Mouse (Mus musculus) kidney, postnatal 4 days (tissue): ENCODE measurements around the gene Elob.

Source experiments
- DNase-seq, 2 experiments: peaks; one replicate each; pipeline ENCODE4 v3.0.0; 2021; ENCODE audit warnings: mixed read lengths in 2 of 2

The Elob gene

DNA sequence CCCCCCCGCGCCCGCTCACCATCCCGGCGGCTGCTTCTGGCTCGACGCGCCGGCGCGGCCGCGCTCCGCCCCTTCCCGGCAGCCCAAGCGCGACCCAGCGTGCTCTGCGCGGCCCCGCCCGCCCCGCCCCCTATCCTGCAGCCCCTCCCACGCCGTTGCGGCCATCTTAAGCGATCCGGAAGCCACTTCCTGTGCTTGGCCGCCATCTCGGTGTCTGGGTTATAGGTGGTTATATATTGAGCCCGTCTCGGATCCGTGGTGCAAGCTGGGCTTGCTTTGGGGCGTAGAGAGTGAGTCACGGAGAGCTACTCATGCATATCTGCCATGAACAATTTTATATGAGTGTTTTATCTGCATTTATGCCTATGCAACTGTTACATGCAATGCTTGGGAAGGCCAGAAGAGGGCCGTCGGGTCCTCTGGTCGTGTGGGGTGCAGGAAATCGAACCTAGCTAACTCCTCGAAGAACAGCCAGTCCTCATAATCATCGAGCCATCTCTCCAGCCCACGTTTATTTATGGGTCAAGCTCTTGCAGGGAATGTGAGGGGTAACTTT lies at the start of gene Elob:
TSS of gene Elob (minus strand) at position 73 of the 556 bp plus-strand sequence.
- DNase-seq = peak; percentile 88 to 93

DNA sequence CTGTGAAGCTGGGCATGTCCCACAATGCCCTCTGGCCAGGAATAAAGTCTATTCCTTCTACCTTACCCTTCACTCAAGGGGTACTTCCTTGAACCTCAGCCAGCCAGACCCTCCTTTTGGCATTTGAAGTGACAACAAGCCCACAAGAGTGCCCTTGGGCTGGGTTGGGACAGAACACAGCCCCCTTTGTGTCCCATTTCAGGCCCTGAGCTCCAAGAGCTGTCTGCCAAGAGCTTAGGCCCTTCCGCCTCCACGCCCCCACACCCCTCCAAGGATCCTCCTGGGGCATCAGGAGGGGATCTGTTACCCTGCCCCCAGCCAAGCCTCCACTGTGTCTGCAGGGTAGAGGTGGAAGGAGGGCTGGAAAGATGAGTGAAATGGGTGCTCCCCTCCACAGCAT lies 48.2 kb upstream of the Elob start:
- no peak for DNase-seq

DNA sequence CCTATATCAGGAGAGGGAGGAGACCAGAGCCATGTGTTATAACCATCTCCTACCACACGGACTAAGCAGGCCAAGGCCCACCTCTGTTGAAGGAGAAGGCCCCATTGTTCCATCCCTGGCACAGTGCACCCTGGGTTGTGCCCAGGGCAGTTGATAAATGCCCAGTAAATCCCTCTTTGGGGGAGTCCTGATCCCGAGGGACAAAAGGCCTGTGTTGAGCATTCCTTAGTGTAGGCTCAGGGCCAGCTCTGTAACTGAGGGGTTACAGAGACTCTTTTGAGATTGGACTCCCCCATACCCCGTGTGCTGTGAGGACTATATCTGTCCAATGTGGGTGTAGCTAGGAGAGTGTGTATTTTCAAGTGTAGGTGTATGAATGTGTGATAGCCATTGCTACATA lies 47.8 kb upstream of the Elob start:
- DNase-seq = no peak

DNA sequence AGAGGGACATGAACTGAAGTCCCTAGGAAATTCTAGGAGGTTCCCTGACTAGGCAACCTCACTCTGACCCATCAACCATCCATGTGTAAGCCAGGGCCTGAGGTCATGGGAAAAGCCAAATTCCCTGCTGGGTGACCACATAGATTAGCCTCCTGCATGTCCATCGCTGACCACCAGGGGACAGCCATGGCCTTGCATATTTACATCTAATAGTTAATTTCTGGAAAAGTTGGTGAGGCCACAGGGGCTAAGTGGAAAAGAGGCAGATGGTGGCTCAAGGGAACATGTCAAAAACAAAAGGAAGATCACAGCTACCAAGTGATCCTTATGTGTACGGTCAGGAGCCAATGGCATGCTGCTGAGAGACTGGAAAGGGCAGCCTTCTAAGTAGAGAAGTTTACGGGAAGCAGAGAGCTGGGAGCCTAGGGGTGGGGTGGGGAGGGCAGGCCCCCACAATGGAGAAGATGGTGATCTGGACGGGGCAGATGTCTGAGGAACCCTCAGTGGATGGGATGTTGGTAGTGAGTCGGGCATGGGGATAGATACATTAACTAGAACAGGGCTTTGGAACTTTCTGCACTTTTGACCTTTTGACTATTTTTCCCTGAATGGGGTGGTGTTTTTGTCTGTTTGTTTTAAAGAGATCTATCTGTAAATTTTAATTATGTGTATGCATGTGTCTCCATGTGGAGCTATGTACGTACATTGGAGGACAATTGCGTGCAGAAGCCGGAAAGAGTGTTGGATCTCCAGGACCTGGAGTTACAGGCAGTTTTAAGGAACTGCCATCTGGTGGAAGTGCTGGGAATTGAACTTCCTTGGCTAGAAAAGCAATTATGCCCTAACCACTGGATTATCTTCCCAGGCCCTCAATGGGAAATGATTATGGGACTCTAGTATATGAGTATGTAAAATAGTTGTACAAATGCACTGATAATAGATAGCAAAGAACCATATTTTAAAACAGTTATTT lies 45.2 kb upstream of the Elob start:
- DNase-seq = peak; percentile 81 to 86

DNA sequence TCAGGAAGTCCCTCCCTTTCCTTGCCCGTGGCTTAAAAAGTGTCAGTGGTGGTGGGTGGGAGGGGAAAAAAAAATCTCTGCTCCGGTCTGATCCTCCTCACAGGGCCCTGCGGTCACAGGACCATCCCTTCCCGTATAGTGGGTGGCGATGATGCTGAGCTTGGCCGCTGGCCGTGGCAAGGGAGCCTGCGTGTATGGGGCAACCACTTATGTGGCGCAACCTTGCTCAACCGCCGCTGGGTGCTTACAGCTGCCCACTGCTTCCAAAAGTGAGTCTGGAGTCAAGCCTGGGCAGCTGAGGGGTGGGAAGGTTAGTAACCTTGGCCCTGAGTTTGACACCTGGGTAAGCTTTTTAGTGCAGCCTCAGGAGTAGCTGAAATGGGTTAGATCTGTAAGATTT lies 39.6 kb upstream of the Elob start:
- no peak for DNase-seq

DNA sequence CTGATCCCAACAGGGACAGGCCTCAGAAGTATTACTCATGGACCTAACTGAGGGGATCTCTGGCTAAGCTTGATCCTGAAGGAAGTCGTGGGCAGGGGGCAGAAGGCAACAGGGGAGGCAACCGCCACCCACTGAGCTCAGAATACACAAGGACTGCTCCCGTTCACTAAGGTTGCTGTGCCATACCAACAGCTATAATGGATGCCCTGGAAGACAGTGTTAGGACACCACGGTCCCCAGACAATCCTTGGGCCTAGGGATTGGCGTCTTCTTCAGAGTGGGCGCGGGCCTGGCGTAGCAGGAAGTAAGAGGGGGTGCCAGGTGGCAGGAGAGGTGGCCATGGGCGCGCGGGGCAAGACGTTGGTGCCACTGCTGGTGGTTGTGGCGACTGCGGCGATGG lies 38.8 kb upstream of the Elob start, which contains the start of gene Prss21:
TSS of gene Prss21 (plus strand) at position 301 of the 400 bp plus-strand sequence.
- no peak for DNase-seq

DNA sequence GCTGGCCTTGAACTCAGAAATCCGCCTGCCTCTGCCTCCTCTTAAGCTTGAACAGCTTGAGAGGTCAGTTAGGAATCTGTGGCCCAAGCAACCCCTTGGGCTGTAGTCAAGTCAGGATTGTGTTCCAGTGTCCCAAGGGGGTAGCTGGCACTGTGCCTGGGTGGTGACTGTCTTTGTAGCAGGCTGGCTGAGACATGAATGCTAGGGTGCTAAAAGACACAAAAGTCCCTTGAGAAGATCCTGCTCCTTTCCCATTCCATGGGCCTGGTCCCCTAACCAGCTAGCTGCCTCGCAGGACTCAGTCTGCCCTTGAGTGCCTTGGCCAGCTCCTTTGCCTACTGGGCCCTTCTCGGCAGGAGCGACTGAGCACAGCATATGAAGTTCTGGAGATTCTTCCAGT lies 34.0 kb upstream of the Elob start:
- DNase-seq = peak in 1 of 2 experiments; percentile 16

DNA sequence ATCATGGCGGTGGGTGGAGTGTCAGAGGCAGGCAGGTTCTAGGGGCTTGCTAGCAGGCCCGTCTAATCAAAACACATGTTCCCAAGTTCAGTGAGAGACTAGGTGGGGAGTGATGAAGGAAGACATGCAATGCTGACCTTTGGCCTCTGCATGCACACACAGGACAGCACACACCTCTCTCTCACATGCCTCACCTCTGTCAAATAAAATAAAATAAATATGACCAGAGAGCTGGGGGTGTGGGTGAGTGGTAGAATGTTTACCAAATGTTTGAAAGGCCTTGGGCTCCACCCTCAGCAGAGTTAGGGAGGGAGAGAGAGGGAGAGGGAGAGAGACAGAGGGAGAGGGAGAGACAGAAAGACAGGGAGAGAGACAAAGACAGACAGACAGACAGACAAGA lies 29.0 kb upstream of the Elob start:
- DNase-seq = no peak

DNA sequence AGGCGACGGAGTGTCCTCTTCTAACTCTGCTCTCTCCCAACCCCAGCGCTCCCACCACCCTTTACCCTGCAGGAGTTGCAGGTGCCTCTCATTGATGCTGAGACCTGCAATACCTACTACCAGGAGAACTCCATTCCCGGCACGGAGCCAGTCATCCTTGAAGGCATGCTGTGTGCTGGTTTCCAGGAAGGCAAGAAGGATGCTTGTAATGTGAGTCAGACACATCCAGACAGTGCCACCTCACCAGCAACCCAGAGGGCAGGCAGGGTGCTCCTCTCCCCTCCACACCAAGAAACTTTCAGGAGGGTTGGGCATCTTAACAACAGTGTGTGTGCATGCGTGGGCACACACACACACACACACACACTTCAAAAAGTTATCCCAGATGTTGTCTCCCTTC lies 28.3 kb upstream of the Elob start:
- DNase-seq = peak in 1 of 2 experiments; percentile 32

DNA sequence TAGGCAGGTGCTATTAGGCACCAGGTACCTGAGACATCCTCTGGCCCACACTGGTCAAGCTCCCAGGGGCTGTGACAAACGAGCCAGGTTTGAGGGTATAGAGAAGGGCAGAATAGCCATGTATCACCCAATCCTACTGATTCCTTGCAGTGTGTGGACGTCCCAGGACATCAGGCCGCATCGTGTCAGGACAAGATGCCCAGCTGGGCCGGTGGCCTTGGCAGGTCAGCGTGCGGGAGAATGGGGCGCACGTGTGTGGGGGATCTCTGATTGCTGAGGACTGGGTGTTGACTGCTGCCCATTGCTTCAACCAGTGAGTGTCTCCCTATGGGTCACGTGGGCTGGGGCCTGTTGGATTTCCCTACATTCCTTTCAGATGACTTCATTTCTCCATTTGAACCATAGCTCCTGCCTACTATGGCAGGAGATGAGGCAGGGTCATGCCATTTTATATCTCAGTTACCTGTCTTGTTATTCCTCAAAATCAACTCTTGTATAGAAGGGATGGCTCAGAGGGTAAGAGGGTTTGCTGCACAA lies 25.4 kb upstream of the Elob start:
- DNase-seq = no peak

DNA sequence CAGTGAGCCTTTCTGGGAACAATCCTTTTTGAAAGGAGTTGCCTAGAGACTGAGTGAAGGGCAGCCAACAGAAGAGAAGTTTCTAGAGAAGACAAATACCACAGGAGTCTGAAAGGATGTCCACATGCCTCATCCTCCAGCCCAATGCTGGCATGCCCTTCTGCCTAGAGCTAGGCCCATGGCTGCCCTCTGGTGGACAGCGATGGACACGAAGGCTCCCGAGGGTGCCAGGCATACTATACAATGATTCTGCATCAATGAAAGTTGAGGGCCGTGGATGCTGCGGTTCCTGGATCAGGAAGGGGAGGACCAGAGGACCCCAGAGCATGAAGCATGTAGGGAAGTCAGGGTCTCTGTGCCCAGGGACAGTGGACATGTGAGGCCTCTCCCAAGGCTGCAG lies 24.4 kb upstream of the Elob start:
- peak; percentile 83 to 85 for DNase-seq

DNA sequence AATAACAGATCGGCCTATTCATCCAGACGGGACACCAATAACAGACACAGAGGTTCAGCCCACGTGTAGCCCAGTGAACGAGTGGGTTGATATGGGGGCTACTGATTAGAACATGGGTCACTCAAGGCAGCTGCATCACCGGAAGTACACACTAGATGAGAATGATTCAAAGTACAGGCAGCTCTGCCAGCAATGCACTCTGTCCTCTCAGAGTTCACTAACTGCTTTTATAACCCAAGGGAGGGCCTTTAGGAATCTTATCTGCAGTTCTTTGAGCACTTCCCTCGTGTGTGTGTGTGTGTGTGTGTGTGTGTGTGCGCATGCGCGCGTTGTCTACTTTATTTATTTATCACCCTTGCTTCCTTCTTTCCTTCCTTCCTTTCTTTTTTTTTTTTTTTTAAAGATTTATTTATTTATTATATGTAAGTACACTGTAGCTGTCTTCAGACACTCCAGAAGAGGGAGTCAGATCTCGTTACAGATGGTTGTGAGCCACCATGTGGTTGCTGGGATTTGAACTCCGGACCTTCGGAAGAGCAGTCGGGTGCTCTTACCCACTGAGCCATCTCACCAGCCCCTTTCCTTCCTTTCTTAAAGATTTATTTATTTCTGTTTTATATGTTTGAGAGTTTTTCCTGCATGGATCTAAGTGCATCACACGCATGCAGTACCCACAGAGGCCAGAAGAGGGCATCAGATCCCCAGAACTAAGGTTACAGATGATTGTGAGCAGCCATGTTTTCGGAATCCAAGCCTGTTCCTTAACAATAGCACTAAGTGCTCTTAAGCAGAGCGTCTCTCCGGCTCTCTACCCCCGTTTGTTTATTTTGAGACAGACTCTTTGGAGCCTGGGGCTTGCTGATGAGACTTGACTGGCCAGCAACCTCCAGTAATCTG lies 22.2 kb upstream of the Elob start:
- DNase-seq = peak; percentile 86 to 87

DNA sequence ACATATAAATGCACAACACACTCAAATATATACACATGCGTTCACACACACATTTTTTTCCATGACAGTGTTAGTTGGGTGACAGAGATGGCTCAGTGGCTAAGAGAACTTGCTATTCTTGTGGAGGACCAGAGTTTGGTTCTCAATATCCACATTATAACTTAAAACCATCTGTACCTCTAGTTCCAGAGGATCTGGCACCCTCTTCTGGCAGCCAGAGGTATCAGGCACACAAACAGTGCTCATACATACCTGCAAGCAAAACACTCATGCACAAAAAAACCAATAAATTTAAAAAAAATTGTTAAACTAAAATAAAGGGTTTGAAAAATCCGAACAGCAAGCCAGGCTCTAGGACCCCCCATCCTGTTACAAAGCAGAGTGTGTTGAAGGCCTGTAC lies 21.1 kb upstream of the Elob start:
- no peak for DNase-seq

DNA sequence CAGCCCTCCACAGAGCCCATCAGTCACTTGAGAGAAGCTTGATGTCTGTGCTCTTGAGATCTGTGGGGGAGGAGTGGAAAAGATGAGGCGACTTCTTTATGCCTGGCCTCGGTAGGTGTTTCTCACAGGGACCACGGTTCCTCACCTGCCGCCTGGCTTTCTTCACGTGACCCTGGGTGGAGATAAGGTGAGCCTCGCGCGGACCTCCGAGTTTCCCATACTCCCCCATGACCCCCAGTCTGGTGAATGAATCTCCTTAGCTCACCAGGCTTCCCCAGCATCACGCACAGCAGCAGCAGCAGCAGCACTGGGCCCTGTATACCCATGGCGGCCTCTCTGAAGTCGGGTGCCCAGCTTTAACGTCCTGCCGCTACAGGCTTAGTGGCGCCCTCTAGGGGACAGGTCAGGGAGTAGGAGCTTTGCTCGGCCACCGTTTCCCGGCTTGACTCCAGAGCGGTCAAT lies 14.9 kb upstream of the Elob start, which contains the start of the genes Prss32 and Prss41:
TSS of gene Prss32 (plus strand) at position 44 of the 462 bp plus-strand sequence.
TSS of gene Prss41 (minus strand) at position 361 of the 462 bp plus-strand sequence.
- DNase-seq = peak; percentile 75 to 80

DNA sequence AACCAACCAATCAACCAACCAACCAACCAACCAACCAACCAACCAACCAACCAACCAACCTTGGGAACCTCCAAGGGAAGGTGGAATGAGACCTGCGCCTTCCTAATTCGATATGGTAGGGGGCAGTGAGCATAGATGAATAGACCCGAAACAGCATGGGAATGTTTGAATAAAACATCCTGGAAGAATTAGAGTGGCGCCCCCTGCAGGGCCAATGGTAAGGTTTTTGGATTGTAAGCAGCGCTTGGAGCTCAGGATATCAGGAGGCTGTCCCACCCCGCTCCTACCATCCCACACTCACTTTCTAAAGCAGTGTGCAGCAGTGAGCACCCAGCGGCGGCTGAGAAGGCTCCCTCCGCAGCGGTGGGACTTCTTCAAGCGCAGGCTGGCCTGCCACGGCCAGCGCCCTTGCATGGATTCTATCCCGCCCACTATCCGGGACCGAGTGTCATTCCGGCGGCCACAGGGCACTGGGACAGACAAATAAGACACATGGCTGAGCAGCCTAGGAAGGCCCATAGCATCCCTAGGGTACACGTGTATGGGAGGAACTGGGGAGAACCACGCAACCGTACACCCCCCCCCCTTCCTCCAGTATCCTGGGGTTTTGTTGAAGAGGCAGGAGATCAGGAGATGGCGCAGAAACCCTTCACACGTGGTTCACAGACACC lies 14.3 kb upstream of the Elob start:
- peak in 1 of 2 experiments; percentile 47 for DNase-seq

DNA sequence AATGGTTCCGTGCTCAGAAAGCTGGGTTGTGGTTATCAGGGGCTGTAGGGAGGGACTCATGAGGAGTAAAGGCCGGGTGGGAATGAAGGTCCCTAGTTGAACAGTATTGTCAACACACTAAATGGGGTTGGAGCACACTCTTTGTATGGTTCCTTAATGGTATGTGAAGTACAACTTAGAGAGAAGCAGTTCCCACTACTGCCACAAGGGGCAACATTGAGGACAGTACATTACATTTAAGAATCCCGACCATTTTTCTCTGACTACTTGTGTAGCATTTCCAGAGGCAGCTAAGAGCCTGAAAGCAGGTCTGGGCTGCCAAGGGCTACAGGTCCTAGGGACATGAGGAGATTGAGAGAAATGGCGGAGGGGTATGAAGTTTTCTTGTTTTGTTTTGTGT lies 12.2 kb upstream of the Elob start:
- DNase-seq = peak; percentile 79 to 81

DNA sequence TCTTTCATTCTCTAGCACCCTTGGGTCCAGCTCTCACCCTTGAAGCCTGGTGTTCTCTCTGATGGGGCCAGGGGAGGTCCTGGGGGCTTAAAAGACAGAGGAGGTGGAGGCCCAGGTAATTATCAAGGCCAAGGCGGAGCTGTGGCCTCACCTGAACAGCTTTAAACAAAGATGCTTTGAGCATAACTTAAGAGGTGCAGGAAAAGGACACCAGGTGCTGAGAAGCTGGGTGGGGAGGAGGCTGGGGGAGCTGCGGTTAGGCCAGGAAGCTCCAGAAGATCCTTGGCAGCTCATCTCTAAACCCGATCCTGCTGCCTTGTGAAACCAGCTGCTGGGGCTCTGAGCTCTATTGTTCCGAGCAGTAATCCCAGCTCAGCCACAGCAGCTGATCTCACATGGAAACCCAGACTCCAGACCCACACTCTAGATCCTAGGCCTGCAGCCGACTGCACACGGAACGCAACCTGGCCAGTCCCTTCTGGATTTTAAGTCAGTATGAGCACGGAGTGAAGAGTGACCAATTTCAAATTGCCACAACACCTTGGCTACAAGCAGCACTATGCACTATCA lies 7.2 kb upstream of the Elob start, which contains the start of gene Prss33:
TSS of gene Prss33 (minus strand) at position 51 of the 570 bp plus-strand sequence.
- no peak for DNase-seq

DNA sequence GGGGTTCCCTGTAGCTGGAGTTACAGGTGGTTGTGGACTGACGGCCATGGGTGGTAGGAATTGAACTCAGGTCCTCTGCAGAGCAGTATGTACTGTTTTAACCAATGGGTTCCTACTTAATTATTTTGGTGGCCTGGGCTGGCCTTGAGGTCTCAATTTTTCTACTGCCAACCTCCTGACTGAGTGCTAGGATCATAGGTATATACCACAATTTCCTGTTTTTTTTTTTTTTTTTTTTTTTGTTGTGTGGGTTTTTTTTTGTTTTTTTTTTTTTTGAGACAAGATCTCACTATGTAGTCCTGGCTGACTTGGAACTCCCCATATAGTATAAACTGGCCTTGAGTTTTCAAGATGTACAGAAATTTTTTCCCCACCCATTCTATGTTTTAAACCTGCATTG lies 2.3 kb upstream of the Elob start:
- DNase-seq = no peak

DNA sequence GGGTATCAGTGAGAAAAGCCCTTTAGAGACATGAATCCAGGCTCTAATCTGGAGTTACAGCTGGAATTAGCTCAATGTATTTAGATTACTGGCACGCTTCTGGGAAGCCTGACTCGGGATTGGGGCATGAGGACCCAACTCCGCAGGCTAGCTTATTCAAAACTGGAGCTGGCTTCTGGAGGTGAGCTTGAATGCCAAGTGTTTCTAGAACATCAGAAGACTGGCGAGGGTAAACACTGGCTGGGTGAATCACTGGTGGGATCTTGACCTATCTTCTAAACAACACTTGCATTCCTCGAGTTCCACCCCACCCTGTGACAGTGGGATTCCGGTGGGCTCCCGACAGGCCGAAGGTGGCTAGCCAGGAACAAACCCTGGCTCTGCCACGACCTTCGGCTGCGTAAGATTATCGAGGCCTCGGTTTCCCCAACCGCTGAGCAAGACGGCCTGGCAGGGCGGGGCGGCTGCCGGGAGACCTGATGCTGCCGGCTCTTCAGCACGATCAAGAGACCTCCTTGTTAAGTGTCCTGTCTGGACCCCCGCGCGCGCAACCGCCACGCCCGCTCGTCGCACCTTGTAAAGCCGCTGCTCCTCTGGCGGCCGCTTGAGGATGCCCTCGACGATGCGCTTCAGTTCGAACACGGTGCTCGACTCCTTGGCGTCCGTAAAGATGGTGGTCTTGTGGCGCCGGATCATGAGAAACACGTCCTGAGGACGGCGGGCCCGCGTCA lies 500 bp downstream of the Elob start:
- DNase-seq = peak; percentile 69 to 82

DNA sequence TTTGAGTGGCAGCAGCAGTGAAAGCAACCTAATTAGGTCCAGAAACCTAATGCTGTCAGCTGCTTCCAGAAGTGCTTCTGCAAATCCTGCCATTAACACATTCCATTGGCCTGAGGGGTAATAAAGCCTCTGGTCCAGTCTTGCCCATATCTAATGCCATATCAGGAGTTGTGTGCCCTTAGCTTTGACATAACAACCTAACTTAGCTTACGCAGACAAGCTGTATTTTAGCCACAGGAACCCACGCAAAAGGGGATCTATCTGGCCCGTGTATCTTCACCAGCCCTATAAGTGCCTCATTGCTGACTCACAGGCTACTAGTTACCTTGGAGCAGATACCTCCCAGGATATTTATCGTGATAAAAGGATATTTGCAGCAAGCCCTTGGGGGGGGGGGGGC lies 3.3 kb downstream of the Elob start:
- no peak for DNase-seq

DNA sequence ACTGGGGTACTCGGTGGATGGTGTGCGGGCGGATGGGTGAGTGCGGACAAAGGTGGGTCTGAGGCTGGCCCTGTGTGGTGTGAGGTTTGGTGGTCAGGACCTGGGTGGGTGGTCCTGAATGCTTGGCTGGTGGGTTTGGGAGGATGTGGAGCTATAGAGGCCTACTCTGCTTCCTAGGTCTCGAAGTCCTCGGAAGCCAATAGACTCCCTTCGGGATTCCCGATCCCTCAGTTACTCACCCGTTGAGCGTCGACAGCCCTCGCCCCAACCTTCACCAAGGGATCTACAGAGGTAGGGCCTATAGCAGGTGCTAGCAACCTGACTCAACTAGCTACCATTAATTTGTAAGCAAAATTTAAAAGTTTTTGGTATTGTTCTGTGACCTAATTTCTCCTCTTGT lies 5.3 kb downstream of the Elob start:
- DNase-seq = no peak
